In genomic region chr16:22367099-22367498, GRCm38 (mm10) we compare ENCODE assay signal across 19 mouse cellular contexts.
"Had no signal": no experiment of that assay in that cellular context is flagged by ENCODE, and none has a peak within 500 bp of the region (broad histone marks: within the 10 kb centered on the region; RNA-seq: fewer than 3 reads in every experiment).

No protein-coding gene starts in this region.

- ATAC-seq: intestine, postnatal 0 days; liver, embryonic 12.5 days had no signal

- H3K27ac ChIP-seq: kidney, postnatal 0 days; limb, embryonic 10.5 days; limb, embryonic 13.5 days; liver, embryonic 12.5 days; liver, embryonic 15.5 days; lung, embryonic 15.5 days had no signal

- H3K4me3 ChIP-seq: limb, embryonic 10.5 days; limb, embryonic 13.5 days; liver, embryonic 12.5 days; liver, embryonic 15.5 days; lung, embryonic 15.5 days; megakaryocyte, embryonic 14.5 days had no signal

- DNase-seq: kidney, adult 2 months; kidney, postnatal 25 days; liver; lung, adult 18-20 months; lung, postnatal 10 days; lung, postnatal 36 days; midbrain, embryonic 14.5 days; spleen, adult 18-20 months; thymus, adult 2 months; thymus, postnatal 14 days; thymus, postnatal 4 days had no signal
